Mouse (Mus musculus) G1E (cell line): ENCODE measurements around the gene Efhc1.

Experiments
- CTCF ChIP-seq: IDR thresholded peaks from 2 replicates; pipeline ENCODE4 v1.5.1; 2012; ENCODE audit warnings: low read depth, low read length, inconsistent platforms, mixed read lengths
- GATA1 ChIP-seq: IDR thresholded peaks from 2 replicates; pipeline ENCODE4 v1.6.1; 2012; ENCODE audit warnings: borderline replicate concordance, low read length, inconsistent platforms, mixed read lengths
- POLR2AphosphoS5 ChIP-seq: IDR thresholded peaks from 2 replicates; pipeline ENCODE4 v1.6.1; 2012; ENCODE audit warnings: low read depth, low read length, inconsistent platforms; ENCODE audit not compliant: insufficient replicate concordance
- TAL1 ChIP-seq: conservative IDR thresholded peaks from 2 replicates; pipeline ENCODE4 v1.6.1; 2012; ENCODE audit warnings: low read depth, low read length, inconsistent platforms, mixed read lengths

- TF ChIP-seq POLR2AphosphoS5 = no peak
- TF ChIP-seq TAL1 = no peak
- TF ChIP-seq CTCF = no peak
- TF ChIP-seq GATA1 = no peak
These were observed 58.9 kb downstream of the Efhc1 start for GRCm38 (mm10) chr1:21010282-21010800.
